In the genomic region with DNA sequence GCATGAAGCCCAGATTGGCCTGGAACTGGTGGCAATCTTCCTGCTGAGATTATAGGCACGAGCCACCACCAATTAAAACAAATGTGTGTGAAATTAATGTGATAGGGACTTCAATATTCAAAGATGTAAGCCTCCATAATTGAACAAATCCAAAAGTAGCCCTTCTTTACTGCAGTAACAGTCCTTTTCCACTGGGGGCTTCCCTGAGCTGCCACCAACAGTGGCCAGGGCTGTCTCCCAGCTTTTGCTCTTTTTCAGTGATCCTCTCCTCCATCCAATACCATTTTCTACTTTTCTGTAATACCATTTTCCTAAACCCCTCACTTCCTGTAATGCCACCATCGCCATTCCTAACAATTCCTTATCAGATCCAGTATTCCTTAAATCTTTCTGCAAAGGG, we compare ENCODE assay signal across 8 mouse cellular contexts. TPM values are rescaled to one million over a fixed set of nuclear protein-coding genes. Genes with fewer than 3 reads are reported as not detected.
DNase-seq lines count a peak whose midpoint lies in the region; ATAC-seq and TF ChIP-seq lines count a peak whose summit lies in the region.

No protein-coding gene starts in this region.

- H3K36me3 ChIP-seq in embryonic facial prominence, embryonic 11.5 days (replicated peaks; ENCODE audit: control insufficient read depth, insufficient read depth, low read depth, low read length): no peaks in the 10 kb centered on the region
- no peaks in the 10 kb centered on the region for H3K36me3 ChIP-seq in embryonic facial prominence, embryonic 10.5 days (replicated peaks)
- H3K36me3 ChIP-seq in limb, embryonic 11.5 days (ENCODE audit: control insufficient read depth, insufficient read depth, low read length): no peaks in the 10 kb centered on the region
- H3K36me3 ChIP-seq in limb, embryonic 10.5 days: no peaks in the 10 kb centered on the region
- H3K36me3 ChIP-seq in MEL (ENCODE audit: control insufficient read depth in 1 of 2, insufficient read depth in 2 of 2, low read length in 2 of 2): peaks cover 0 to 4% of the 10 kb centered on the region in 2 experiments; a peak in 1 of 4 replicates

- H3K4me3 ChIP-seq in embryonic facial prominence, embryonic 11.5 days (ENCODE audit: low read depth, low read length): no peak overlapping the region
- no peak overlapping the region for H3K4me3 ChIP-seq in embryonic facial prominence, embryonic 10.5 days
- no peak overlapping the region for H3K4me3 ChIP-seq in limb, embryonic 11.5 days (ENCODE audit: low read depth, low read length)
- H3K4me3 ChIP-seq in limb, embryonic 10.5 days: no peak overlapping the region
- no peak overlapping the region for H3K4me3 ChIP-seq in MEL (ENCODE audit: control insufficient read depth in 1 of 2, insufficient read depth in 1 of 2, low read depth in 2 of 2, low read length in 2 of 2)

- no peak for TF ChIP-seq EP300 in MEL (IDR thresholded peaks at IDR 0.05; ENCODE audit: low read depth in 1 of 2, low read length in 2 of 2)

- H3K27me3 ChIP-seq in embryonic facial prominence, embryonic 11.5 days (ENCODE audit: control insufficient read depth, insufficient read depth, low read length): no peaks in the 10 kb centered on the region
- H3K27me3 ChIP-seq in embryonic facial prominence, embryonic 10.5 days (replicated peaks; ENCODE audit: low read depth, poor library complexity, severe bottlenecking): peaks cover 4% of the 10 kb centered on the region; the same call in 1 of the 2 replicates
- H3K27me3 ChIP-seq in limb, embryonic 11.5 days (ENCODE audit: control insufficient read depth, insufficient read depth, low read length): no peaks in the 10 kb centered on the region
- H3K27me3 ChIP-seq in limb, embryonic 10.5 days (ENCODE audit: low read depth, poor library complexity, severe bottlenecking): peaks cover 35% of the 10 kb centered on the region; the same call in 1 of the 2 replicates
- peaks cover 0 to 1% of the 10 kb centered on the region in 2 experiments; a peak in 1 of 4 replicates for H3K27me3 ChIP-seq in MEL (ENCODE audit: control insufficient read depth in 1 of 2, insufficient read depth in 2 of 2, low read length in 2 of 2)

- no peak overlapping the region for H3K27ac ChIP-seq in embryonic facial prominence, embryonic 11.5 days (replicated peaks; ENCODE audit: low read depth, low read length)
- H3K27ac ChIP-seq in embryonic facial prominence, embryonic 10.5 days (replicated peaks): no peak overlapping the region
- H3K27ac ChIP-seq in limb, embryonic 11.5 days (replicated peaks; ENCODE audit: low read depth, low read length): no peak overlapping the region
- H3K27ac ChIP-seq in limb, embryonic 10.5 days: no peak overlapping the region
- no peak overlapping the region for H3K27ac ChIP-seq in MEL (ENCODE audit: control insufficient read depth, low read depth, low read length)

- no peaks in the 10 kb centered on the region for H3K9me3 ChIP-seq in embryonic facial prominence, embryonic 11.5 days (replicated peaks; ENCODE audit: control insufficient read depth, low read length)
- no peaks in the 10 kb centered on the region for H3K9me3 ChIP-seq in embryonic facial prominence, embryonic 10.5 days
- H3K9me3 ChIP-seq in limb, embryonic 11.5 days (ENCODE audit: control insufficient read depth, low read length): no peaks in the 10 kb centered on the region
- no peaks in the 10 kb centered on the region for H3K9me3 ChIP-seq in limb, embryonic 10.5 days (replicated peaks)
- no peaks in the 10 kb centered on the region for H3K9me3 ChIP-seq in MEL (replicated peaks; ENCODE audit: insufficient read depth, low read length)

- peak; percentile 37 for TF ChIP-seq RAD21 in MEL (IDR thresholded peaks at IDR 0.05; ENCODE audit: low read depth, low read length)

- peak; percentile 43 for DNase-seq in embryonic facial prominence, embryonic 11.5 days (ENCODE audit: low spot score)
- DNase-seq in embryonic facial prominence, embryonic 10.5 days (ENCODE audit: low spot score): no peak
- DNase-seq in limb, embryonic 11.5 days (ENCODE audit: low spot score): peak; percentile 26
- no peak for DNase-seq in limb, embryonic 10.5 days (ENCODE audit: low spot score)
- peak; percentile 51 for DNase-seq in MEL (ENCODE audit: low read depth, low spot score)
- peak; percentile 2 for DNase-seq in lung, postnatal 25 days (ENCODE audit: low spot score)
- no peak for DNase-seq in natural killer cell, adult 2 months (ENCODE audit: low spot score in 2 of 2)
- DNase-seq in left cerebral cortex, adult 18-20 months (ENCODE audit: low spot score in 2 of 2): no peak

- TF ChIP-seq POLR2A in MEL (IDR thresholded peaks at IDR 0.05; ENCODE audit: control insufficient read depth in 1 of 2, insufficient read depth in 1 of 2, low read depth in 1 of 2, low read length in 2 of 2, poor library complexity in 1 of 2): no peak

- H3K4me2 ChIP-seq in embryonic facial prominence, embryonic 11.5 days (ENCODE audit: low read depth, low read length): no peak overlapping the region
- no peak overlapping the region for H3K4me2 ChIP-seq in limb, embryonic 11.5 days (ENCODE audit: low read depth, severe bottlenecking)

- no peaks in the 10 kb centered on the region for H3K79me2 ChIP-seq in MEL (ENCODE audit: control insufficient read depth, insufficient read depth, low read length, poor library complexity)

- peak; percentile 55 to 78 (median 64) for TF ChIP-seq CTCF in MEL (IDR thresholded peaks at IDR 0.05 in 2 of 3, conservative IDR thresholded peaks at IDR 0.05 in 1 of 3; ENCODE audit: control insufficient read depth in 1 of 3, insufficient read depth in 1 of 3, low read depth in 2 of 3, low read length in 3 of 3, poor library complexity in 1 of 3, severe bottlenecking in 1 of 3)

- H3K4me1 ChIP-seq in embryonic facial prominence, embryonic 11.5 days (ENCODE audit: control insufficient read depth, insufficient read depth, low read length): no peaks in the 10 kb centered on the region
- H3K4me1 ChIP-seq in embryonic facial prominence, embryonic 10.5 days: no peaks in the 10 kb centered on the region
- no peaks in the 10 kb centered on the region for H3K4me1 ChIP-seq in limb, embryonic 11.5 days (ENCODE audit: control insufficient read depth, insufficient read depth, low read length)
- no peaks in the 10 kb centered on the region for H3K4me1 ChIP-seq in limb, embryonic 10.5 days
- H3K4me1 ChIP-seq in MEL (ENCODE audit: control insufficient read depth in 1 of 2, insufficient read depth in 2 of 2, low read length in 2 of 2): no peaks in the 10 kb centered on the region; a peak in 1 of 4 replicates

- H3K9ac ChIP-seq in embryonic facial prominence, embryonic 11.5 days (replicated peaks; ENCODE audit: low read length): no peak overlapping the region
- no peak overlapping the region for H3K9ac ChIP-seq in limb, embryonic 11.5 days (ENCODE audit: low read length)
- no peak overlapping the region for H3K9ac ChIP-seq in MEL (ENCODE audit: control insufficient read depth, low read depth, low read length, poor library complexity, severe bottlenecking)

- 2% methylated on average over 2 of the region's 2 CpGs for WGBS in embryonic facial prominence, embryonic 11.5 days
- WGBS in embryonic facial prominence, embryonic 10.5 days: 8% methylated on average over 2 of the region's 2 CpGs
- 23% methylated on average over 2 of the region's 2 CpGs for WGBS in limb, embryonic 11.5 days
- 15% methylated on average over 2 of the region's 2 CpGs for WGBS in limb, embryonic 10.5 days

- no peak for ATAC-seq in embryonic facial prominence, embryonic 11.5 days (replicated peaks; ENCODE audit: insufficient number of reproducible peaks, low FRiP score, low TSS enrichment, low read depth)
- no peak for ATAC-seq in limb, embryonic 11.5 days (ENCODE audit: insufficient number of reproducible peaks, low FRiP score, low TSS enrichment, low read depth)

TF ChIP-seq in MEL, 35 proteins besides CTCF, POLR2A, EP300 and RAD21:
- TF ChIP-seq USF1 (IDR thresholded peaks at IDR 0.05; ENCODE audit: low read depth, low read length) (no peak), SMC3 (IDR thresholded peaks at IDR 0.05; ENCODE audit: low read depth, low read length) (peak; percentile 21; the same call in 1 of the 2 replicates)

RNA-seq across cellular contexts. Expression of a gene that starts 21.1 kb away (rescaled TPM):
- polyA plus RNA-seq in embryonic facial prominence, embryonic 11.5 days (2014; fragmentation: Nextera tagmentation; extraction: Ambion mirVana): 48.4 and 52.9 TPM in 2 replicates
- polyA plus RNA-seq in embryonic facial prominence, embryonic 10.5 days (2016; fragmentation: Nextera tagmentation; extraction: Ambion mirVana): 52.2 and 58.9 TPM in 2 replicates
- polyA plus RNA-seq in limb, embryonic 11.5 days (2014; fragmentation: Nextera tagmentation; extraction: Ambion mirVana): 45.2 and 57.2 TPM in 2 replicates
- polyA plus RNA-seq in limb, embryonic 10.5 days (2016; fragmentation: Nextera tagmentation; extraction: Ambion mirVana): 59.1 and 68.9 TPM in 2 replicates
- 56.2 and 61.9 TPM in 2 replicates for total RNA-seq in MEL (2012; rRNA removed)
- 100 to 1,000 TPM; 106 to 143 TPM for polyA plus RNA-seq in MEL (2012; ENCODE audit: insufficient read depth in 1 of 2, insufficient read length in 2 of 2, low read depth in 1 of 2, low replicate concordance in 2 of 2, missing spikeins in 1 of 2)
- 10 to 100 TPM; 91.1 to 91.7 TPM for total RNA-seq in left cerebral cortex, adult 18-20 months (2021)

Comparison
In these comparisons a context has a peak if more than half of its experiments do, and no peak if none do; other contexts are left out.
1. DNase-seq: peak in embryonic facial prominence, embryonic 11.5 days (single experiment), limb, embryonic 11.5 days (single experiment), MEL (single experiment) and lung, postnatal 25 days (single experiment); none in embryonic facial prominence, embryonic 10.5 days (single experiment), limb, embryonic 10.5 days (single experiment), natural killer cell, adult 2 months (0 of 2) and left cerebral cortex, adult 18-20 months (0 of 2).